Mouse (Mus musculus) frontal cortex, postnatal 14 days (tissue): ENCODE results near the gene Wdr41.

ENCODE experiments used
- DNase-seq, 2 experiments: peaks; one replicate each; pipeline ENCODE4 v3.0.0; 2022; ENCODE audit warnings: low spot score in 2 of 2

The Wdr41 gene

DNA sequence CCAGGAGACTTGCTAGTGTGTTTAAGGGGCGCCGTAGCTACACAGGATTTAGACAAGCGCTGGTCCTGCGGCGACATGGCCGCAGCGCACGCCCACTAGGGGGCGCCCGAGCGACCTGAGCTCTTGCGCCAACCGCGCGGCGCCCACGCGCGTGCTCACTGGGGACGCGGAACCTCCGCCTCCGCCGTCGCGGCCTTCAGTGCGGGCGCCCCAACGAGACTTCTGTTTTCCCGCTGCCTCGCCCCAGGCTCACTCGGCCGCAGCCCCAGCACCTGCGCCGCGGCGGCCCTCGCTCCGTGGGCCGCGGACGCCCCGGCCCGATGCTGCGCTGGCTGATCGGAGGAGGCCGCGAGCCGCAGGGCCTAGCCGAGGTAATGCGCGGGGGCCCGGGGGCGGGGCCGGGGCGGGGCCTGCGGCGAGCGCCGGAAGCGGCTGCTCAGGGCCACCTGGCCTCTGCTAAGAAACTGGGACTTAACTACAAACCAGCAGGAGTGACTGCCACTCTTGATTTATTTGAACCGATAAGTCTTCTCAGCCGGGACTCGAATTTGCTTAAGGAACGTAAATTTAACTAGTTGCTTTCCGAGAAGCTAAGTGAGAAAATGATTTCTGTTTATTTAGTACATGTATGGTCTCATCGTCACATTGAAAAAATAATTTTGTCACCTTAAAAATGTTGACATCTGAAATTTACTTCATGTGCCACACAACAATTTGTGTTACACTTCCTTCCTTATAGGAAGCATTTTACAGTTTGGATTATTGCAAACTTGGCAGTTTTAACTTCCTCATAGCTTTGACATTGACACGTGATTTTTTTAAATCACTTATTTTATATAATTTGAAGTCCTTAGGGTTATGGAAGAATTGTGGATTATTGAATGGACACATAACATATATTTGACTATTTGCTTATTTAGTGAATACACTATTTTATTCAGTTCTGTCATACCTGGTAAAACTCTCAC is at the start of gene Wdr41:
TSS of gene Wdr41 (plus strand) at position 126 of the 968 bp plus-strand sequence.
- DNase-seq, result peak; percentile 80 to 86

DNA sequence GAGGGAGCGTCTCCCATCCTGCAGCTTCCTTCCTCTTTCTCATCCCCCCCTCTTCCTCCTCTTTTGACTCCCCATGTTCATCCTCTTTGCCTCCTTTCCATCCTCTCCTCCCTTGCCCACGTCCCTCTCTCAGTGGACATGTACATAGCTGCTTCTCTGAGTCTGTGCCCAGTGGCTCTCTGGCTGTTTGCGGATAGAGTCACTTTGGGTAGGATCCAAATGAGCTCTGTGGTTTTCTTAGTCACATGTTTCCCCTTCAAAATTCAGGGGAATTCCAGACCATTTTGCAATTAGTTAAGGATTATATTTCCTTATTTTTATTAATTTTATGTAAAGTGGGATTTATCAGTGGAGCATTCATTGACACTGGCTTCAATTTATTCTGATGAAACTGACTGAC is 48.1 kb upstream of the Wdr41 start:
- DNase-seq, result no peak

GRCm38 (mm10) chr13:94938418-94938817 is 37.7 kb upstream of the Wdr41 start:
- no peak for DNase-seq

DNA sequence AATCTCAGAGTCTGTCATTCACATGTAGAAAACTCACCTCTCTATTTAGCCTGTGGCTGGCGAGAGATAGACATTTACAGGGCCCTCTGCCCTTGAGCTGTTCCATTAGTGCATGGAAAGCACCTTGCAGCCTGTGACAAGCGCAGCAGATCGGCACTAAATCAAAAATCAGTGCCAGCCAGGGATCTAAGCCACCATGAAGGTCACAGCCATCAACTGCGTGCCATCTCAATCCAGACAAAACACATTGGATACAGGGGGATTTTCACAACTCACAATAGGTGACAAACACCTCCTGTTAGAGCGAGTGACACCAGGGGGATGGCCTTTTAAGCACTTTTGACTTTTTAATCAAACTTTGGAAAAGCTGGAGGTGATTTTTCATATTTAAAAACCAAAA is 36.0 kb upstream of the Wdr41 start:
- no peak for DNase-seq

- peak; percentile 5 to 68 for DNase-seq
Observed at GRCm38 (mm10) chr13:94941230-94941629, 34.9 kb upstream of the Wdr41 start.

DNA sequence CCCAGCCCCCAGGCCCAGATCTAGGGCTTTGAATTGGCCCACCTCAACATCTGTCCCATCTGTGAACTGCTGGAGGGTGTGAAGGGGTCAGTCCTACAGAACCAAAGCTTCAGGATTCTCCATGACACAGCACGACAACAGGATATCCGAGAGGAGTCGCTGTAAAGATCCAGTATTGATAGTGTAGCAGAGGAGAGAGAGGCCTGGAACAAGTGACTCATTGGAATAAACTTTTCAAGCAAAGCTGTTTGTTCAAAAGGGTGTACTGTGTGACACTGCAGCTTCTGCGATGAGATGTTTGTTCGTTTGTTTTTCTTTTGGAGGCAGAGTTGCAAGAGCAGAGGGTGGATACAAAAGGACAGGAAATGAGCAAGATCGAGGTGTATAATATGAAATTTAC is 20.2 kb upstream of the Wdr41 start:
- no peak for DNase-seq

DNA sequence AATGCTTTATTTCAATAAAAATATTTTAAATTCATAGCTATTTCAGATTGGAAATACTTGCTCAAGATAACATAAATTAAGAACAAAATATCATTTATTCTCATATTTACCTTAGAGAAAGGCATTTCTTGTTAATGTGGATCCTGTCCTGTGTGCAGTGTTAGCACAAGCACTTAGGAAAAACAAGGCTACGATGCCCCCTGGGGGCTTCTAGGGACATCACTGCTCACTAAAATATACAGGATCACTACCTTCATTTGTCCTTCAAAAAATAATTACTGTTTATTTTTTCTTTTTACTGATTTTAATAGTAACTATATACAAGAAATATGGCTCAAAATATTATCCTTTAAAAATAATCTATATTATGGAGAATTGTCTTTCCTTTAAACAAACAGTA is 18.2 kb upstream of the Wdr41 start:
- DNase-seq, result no peak

- DNase-seq, result no peak
Observed at GRCm38 (mm10) chr13:94969992-94970553, 6.1 kb upstream of the Wdr41 start.

DNA sequence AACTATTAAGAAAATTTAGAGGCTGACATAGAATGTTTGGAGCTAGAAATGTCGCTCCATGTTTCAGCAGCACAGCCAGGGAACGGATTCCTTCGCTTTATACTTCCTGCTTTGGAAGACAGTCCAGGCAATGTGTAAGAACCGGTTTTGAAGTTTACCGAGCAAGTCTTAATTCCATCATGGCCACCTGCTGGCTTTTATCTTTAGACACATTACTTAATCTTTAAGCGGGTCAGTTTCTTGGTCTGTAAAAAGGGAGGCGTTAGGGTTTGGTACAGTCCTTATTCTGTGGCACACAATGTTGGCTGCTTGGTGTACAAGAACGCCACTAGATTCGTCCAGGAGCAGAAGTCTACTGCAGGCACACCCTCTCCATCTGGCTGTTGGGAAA is 321 bp upstream of the Wdr41 start:
- DNase-seq, result no peak

GRCm38 (mm10) chr13:94979081-94979480 is 2.9 kb downstream of the Wdr41 start:
- DNase-seq, result no peak

DNA sequence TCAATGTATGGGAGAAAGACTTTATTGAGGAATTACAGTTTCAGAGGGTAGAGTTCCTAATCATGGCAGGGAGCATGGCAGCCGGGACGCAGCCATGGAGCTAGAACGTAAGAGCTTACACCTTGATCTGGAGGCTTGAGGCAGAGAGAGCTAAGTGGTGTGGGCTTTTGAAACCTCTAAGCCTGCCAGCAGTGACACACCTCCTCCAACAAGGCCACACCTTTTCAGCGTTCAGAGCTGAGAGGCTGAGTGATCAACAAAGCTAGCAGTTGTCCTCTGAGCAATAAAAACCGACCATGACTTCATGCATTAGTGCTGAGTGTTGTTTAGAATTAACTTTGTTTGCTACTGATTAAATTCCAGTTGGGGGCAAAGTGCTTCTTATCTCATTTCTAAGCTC is 14.4 kb downstream of the Wdr41 start:
- no peak for DNase-seq

- no peak for DNase-seq
Observed at GRCm38 (mm10) chr13:95007281-95007680, 31.1 kb downstream of the Wdr41 start.

DNA sequence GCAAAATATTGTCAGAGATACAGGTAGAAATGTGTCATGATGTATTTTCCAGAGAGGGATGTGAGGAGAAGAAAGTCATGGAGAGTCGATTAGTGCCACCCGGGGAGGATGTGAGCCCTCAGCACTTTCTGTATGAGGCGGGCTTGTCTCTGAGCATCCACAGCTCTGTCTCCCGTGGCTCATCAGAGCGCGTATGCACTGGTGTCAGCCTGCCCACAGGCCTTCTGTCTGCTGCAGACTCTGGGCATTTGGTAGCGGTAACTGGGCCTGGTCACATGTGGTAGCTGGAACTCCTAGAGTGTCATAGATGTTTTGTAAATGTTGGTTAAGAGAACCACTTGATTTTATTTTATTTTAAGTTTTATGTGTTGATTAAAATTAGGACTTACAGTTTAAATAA is 33.1 kb downstream of the Wdr41 start:
- DNase-seq, result no peak

GRCm38 (mm10) chr13:95011546-95012257 is 35.6 kb downstream of the Wdr41 start:
- DNase-seq, result no peak

DNA sequence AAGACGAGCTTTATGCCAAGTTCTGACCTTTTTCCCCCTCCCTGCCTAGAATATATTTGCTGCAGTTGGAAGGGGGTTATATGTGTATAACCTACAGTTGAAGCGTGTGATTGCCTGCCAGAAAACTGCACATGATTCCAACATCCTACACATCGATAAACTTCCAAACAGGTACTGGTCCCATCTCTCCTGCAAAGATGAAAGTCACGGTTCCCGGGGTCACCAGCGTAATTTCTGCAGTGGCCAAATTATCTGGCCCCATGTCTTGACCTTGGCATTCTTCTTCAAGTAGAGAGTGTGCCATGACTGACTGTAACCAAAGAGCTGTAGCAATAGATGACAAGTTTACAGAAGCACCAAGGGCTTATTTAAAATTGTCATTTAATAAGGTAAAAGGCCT is 41.1 kb downstream of the Wdr41 start:
- DNase-seq, result no peak

- peak; percentile 61 to 69 for DNase-seq
Observed at GRCm38 (mm10) chr13:95017916-95018315, 41.8 kb downstream of the Wdr41 start.

GRCm38 (mm10) chr13:95019345-95019744 is 43.2 kb downstream of the Wdr41 start:
- DNase-seq, result no peak

- DNase-seq, result no peak
Observed at GRCm38 (mm10) chr13:95020216-95020615, 44.1 kb downstream of the Wdr41 start.

- no peak for DNase-seq
Observed at GRCm38 (mm10) chr13:95030828-95031227, 54.7 kb downstream of the Wdr41 start.

GRCm38 (mm10) chr13:95032127-95032831 is 56.1 kb downstream of the Wdr41 start:
- no peak for DNase-seq

- no peak for DNase-seq
Observed at GRCm38 (mm10) chr13:95032973-95033372, 56.8 kb downstream of the Wdr41 start.

- DNase-seq, result no peak
Observed at GRCm38 (mm10) chr13:95034094-95034493, 58.0 kb downstream of the Wdr41 start.
